Mouse (Mus musculus) thymus, adult 2 months (tissue): Measurements from ENCODE around the gene Gpc6.

Source experiments
- CTCF ChIP-seq: fragments of 200-500 bp; IDR thresholded peaks from 2 replicates; pipeline ENCODE4 v1.5.1; 2012; ENCODE audit warnings: mild to moderate bottlenecking, control low read depth, low read length, moderate library complexity, borderline replicate concordance; ENCODE audit not compliant: control insufficient read depth, poor library complexity, insufficient read depth; ENCODE audit errors: extremely low read depth
- POLR2A ChIP-seq: fragments of 200-500 bp; IDR thresholded peaks from 2 replicates; pipeline ENCODE4 v1.6.1; 2012; ENCODE audit warnings: mild to moderate bottlenecking, low read length, control low read depth, moderate library complexity; ENCODE audit not compliant: control insufficient read depth, poor library complexity, insufficient read depth; ENCODE audit errors: extremely low read depth

DNA sequence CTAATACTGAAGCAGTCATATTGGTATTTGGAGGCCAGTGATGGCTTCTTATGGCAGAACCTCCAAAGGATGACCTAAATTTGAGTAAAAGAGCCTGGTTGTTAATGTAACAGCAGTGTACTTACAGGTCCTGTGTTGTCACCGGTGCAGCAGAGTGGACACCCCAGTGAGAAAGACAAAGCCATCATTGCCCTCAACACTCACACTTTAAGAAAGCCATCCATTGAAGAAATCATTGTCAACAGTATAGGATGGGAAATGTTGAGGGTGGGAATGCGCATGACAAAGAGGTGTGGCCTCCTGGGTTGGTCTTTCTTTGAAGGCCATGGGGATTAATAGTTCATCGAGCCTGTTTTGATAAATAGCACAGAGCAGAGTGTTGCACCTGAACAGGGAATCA, 570.0 kb downstream of the Gpc6 start:
- TF ChIP-seq CTCF: no peak
- TF ChIP-seq POLR2A: no peak
